Mouse (Mus musculus): ENCODE results near the gene Wdr89. TPM values are rescaled to one million over a fixed set of nuclear protein-coding genes. Genes with fewer than 3 reads are reported as not detected.

Gene Wdr89
- total and polyA plus RNA-seq, 2 experiments from 2014 or later = 3.9 to 4.6 TPM

DNA sequence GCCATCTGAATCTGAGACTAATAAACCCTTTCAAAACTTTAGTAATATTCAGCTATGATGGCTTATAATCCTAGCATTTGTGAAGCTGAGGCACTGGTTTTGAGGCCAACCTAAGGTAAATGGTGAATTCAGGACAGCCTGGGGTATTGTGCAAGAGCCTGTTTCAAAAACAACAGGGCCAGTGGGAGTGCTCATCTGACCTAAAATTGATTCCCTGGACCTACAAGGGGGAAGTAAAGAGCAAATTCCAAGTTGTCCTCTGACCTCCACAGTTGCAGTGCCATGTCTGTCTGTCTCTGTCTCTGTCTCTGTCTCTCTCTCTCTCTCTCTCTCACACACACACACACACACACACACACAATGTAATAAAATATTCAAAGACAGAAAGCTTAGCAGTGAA lies 2.4 kb downstream of the Wdr89 start:
- H3K27me3 ChIP-seq (ENCODE audit: control insufficient read depth, insufficient read depth, low read length) = no peaks in the 10 kb centered on the region
- H3K36me3 ChIP-seq (replicated peaks; ENCODE audit: control insufficient read depth, insufficient read depth, low read length) = no peaks in the 10 kb centered on the region
- peaks cover 8% of the 10 kb centered on the region for H3K4me1 ChIP-seq (ENCODE audit: control insufficient read depth, insufficient read depth)
- DNase-seq (ENCODE audit: low spot score) (no peak), ATAC-seq (ENCODE audit: insufficient read depth, low read depth) (no peak)
- no peaks in the 10 kb centered on the region for H3K9me3 ChIP-seq (replicated peaks; ENCODE audit: control insufficient read depth, low read length)
- no peak overlapping the region for H3K9ac ChIP-seq (replicated peaks; ENCODE audit: low read depth, low read length)
- H3K4me3 ChIP-seq (ENCODE audit: low read depth, low read length) = no peak overlapping the region
- TF ChIP-seq EP300 (IDR thresholded peaks at IDR 0.05; ENCODE audit: low read depth) = no peak
- no peak for TF ChIP-seq CTCF (IDR thresholded peaks at IDR 0.05; ENCODE audit: low read depth)
- H3K27ac ChIP-seq (ENCODE audit: low read depth) = no peak overlapping the region
- H3K4me2 ChIP-seq (ENCODE audit: low read depth, low read length) = no peak overlapping the region

DNA sequence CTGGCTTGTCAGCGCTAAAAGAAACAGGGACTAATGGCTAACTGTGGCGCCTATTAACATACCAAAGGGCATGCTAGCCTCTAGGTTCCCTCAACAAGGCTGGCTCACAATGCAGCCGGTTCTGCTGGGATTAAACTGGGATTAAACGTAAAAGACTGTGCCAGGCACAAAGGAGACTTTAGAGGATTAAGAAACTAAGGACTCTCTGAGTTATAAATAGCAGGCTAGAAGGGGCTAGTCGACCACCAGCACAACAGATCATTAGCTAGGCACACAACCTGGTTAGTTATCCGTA lies 4.9 kb downstream of the Wdr89 start:
- no peak overlapping the region for H3K9ac ChIP-seq (replicated peaks; ENCODE audit: low read depth, low read length)
- no peaks in the 10 kb centered on the region for H3K27me3 ChIP-seq (ENCODE audit: control insufficient read depth, insufficient read depth, low read length)
- no peak overlapping the region for H3K4me3 ChIP-seq (ENCODE audit: low read depth, low read length)
- WGBS = 50% methylated on average over 6 of the region's 6 CpGs
- TF ChIP-seq EP300 (IDR thresholded peaks at IDR 0.05; ENCODE audit: low read depth) (no peak), CTCF (IDR thresholded peaks at IDR 0.05; ENCODE audit: low read depth) (no peak)
- H3K4me1 ChIP-seq (ENCODE audit: control insufficient read depth, insufficient read depth) = no peaks in the 10 kb centered on the region
- H3K27ac ChIP-seq (ENCODE audit: low read depth) = no peak overlapping the region
- H3K4me2 ChIP-seq (ENCODE audit: low read depth, low read length) = no peak overlapping the region
- no peaks in the 10 kb centered on the region for H3K36me3 ChIP-seq (replicated peaks; ENCODE audit: control insufficient read depth, insufficient read depth, low read length)
- no peak for DNase-seq (ENCODE audit: low spot score)
- ATAC-seq (ENCODE audit: insufficient read depth, low read depth) = no peak
- no peaks in the 10 kb centered on the region for H3K9me3 ChIP-seq (replicated peaks; ENCODE audit: control insufficient read depth, low read length)

DNA sequence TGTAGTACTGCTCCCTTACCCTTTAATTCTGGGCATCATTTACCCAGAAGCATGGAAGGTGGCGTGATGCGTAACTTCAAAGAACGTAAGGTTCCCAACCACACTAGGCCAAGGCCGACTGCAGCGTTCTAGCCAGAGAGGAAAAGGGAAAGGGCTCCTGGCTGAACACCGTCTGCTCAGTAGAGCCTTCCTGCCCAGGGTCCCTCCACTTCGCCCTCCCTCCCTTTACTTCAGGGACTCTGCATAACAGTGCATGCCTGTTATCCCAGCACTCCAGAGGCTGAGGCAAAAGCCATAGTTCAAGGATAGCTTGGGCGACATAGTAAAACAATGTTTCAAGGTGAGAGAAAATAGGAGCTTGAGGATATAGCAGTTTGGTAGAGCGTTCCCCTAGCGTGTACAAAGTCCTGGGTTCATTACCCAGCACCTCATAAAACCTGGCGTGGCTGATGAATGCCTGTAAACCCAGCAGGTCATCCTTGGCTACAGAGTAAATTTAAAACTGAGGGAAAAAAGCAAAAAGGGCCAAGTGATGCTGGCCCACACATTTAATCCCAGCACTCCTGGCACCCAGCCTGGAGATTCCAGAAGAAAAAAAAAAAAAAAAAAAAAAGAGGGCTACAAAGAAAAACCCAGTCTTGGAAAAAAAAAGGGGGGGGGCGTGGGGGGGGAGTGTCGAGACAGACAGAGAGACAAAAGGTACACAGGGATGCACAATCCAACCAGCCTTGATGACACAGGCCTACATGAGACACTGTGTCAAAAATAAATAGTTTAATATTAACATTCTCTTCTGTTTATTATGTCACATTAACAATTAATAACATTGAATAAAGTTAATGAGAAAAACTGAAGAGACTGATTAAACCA lies 5.5 kb downstream of the Wdr89 start:
- DNase-seq (ENCODE audit: low spot score) (no peak), ATAC-seq (ENCODE audit: insufficient read depth, low read depth) (no peak)
- Histone ChIP-seq H3K4me3 (ENCODE audit: low read depth, low read length) (no peak overlapping the region), H3K27ac (ENCODE audit: low read depth) (no peak overlapping the region), H3K9me3 (replicated peaks; ENCODE audit: control insufficient read depth, low read length) (no peaks in the 10 kb centered on the region), H3K4me1 (ENCODE audit: control insufficient read depth, insufficient read depth) (no peaks in the 10 kb centered on the region), H3K9ac (replicated peaks; ENCODE audit: low read depth, low read length) (no peak overlapping the region), H3K27me3 (ENCODE audit: control insufficient read depth, insufficient read depth, low read length) (no peaks in the 10 kb centered on the region), H3K4me2 (ENCODE audit: low read depth, low read length) (no peak overlapping the region), H3K36me3 (replicated peaks; ENCODE audit: control insufficient read depth, insufficient read depth, low read length) (no peaks in the 10 kb centered on the region)
- TF ChIP-seq CTCF (IDR thresholded peaks at IDR 0.05; ENCODE audit: low read depth) (no peak), EP300 (IDR thresholded peaks at IDR 0.05; ENCODE audit: low read depth) (no peak)
- WGBS = 71% methylated on average over 13 of the region's 13 CpGs

DNA sequence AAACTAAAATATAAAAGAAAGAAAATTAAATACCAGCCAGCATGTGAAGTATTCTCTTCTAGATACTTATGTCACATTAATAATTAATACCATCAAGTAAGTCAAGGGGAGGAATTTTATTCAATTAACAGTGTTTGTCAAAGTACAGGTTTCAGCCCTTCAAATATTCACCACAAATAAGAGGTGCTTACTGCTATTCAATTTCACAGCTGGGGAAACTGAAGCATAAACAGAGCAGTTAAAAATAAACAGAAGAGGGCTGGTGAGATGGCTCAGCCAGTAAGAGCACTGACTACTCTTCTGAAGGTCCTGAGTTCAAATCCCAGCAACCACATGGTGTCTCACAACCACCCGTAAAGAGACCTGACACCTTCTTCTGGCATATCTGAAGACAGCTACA lies 7.0 kb downstream of the Wdr89 start:
- Histone ChIP-seq H3K27me3 (ENCODE audit: control insufficient read depth, insufficient read depth, low read length) (no peaks in the 10 kb centered on the region), H3K36me3 (replicated peaks; ENCODE audit: control insufficient read depth, insufficient read depth, low read length) (no peaks in the 10 kb centered on the region), H3K4me1 (ENCODE audit: control insufficient read depth, insufficient read depth) (no peaks in the 10 kb centered on the region), H3K4me2 (ENCODE audit: low read depth, low read length) (no peak overlapping the region), H3K9ac (replicated peaks; ENCODE audit: low read depth, low read length) (no peak overlapping the region), H3K4me3 (ENCODE audit: low read depth, low read length) (no peak overlapping the region), H3K27ac (ENCODE audit: low read depth) (no peak overlapping the region), H3K9me3 (replicated peaks; ENCODE audit: control insufficient read depth, low read length) (no peaks in the 10 kb centered on the region)
- no peak for ATAC-seq (ENCODE audit: insufficient read depth, low read depth)
- 97% methylated on average over 1 of the region's 1 CpGs for WGBS
- TF ChIP-seq EP300 (IDR thresholded peaks at IDR 0.05; ENCODE audit: low read depth) (no peak), CTCF (IDR thresholded peaks at IDR 0.05; ENCODE audit: low read depth) (no peak)
- DNase-seq (ENCODE audit: low spot score) = no peak

DNA sequence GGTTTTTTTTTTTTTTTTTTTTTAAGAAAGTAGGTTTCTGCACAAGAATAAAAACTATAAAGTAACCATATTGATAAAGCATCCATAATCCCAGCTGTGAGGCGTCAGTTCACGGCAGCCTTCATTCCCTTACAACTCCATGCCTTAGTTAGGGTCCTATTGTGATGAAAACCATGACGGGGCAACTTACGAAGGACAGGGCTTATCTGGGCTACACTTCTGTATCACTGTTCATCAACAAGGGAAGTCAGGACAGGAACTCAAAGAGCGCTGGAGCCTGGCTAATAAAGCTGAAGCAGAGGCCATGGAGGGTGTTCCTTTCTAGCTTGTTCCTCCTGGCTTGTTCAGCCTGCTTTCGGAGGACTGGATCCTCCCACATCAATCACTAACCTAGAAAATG lies 10.9 kb downstream of the Wdr89 start:
- Histone ChIP-seq H3K4me1 (ENCODE audit: control insufficient read depth, insufficient read depth) (no peaks in the 10 kb centered on the region), H3K4me2 (ENCODE audit: low read depth, low read length) (no peak overlapping the region), H3K27me3 (ENCODE audit: control insufficient read depth, insufficient read depth, low read length) (no peaks in the 10 kb centered on the region), H3K36me3 (replicated peaks; ENCODE audit: control insufficient read depth, insufficient read depth, low read length) (no peaks in the 10 kb centered on the region), H3K9ac (replicated peaks; ENCODE audit: low read depth, low read length) (no peak overlapping the region), H3K4me3 (ENCODE audit: low read depth, low read length) (no peak overlapping the region), H3K27ac (ENCODE audit: low read depth) (no peak overlapping the region), H3K9me3 (replicated peaks; ENCODE audit: control insufficient read depth, low read length) (no peaks in the 10 kb centered on the region)
- no peak for TF ChIP-seq EP300 (IDR thresholded peaks at IDR 0.05; ENCODE audit: low read depth)
- TF ChIP-seq CTCF (IDR thresholded peaks at IDR 0.05; ENCODE audit: low read depth) = no peak
- ATAC-seq (ENCODE audit: insufficient read depth, low read depth) (no peak), DNase-seq (ENCODE audit: low spot score) (no peak)
- WGBS = 35% methylated on average over 6 of the region's 6 CpGs

DNA sequence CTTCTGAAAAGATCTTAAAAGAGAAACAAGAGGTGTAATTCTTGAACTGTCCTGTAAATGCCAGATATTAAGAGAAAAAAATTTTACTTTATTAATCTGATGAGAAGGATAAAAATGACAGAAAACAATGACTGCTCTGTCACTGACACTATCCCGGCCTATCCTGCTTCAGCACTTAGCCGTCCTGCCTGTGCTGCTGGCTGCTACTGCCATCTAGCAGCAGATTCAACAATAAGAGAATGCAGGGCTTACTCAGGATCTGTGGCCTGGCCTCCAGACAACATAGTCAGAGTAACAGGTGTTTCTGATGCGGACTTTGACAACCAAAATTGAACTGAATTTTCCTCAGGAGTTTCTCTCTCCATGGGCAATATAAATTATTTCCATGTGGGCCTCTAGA lies 12.8 kb downstream of the Wdr89 start:
- no peaks in the 10 kb centered on the region for H3K36me3 ChIP-seq (replicated peaks; ENCODE audit: control insufficient read depth, insufficient read depth, low read length)
- TF ChIP-seq CTCF (IDR thresholded peaks at IDR 0.05; ENCODE audit: low read depth) (peak; percentile 76), EP300 (IDR thresholded peaks at IDR 0.05; ENCODE audit: low read depth) (no peak)
- no peak overlapping the region for H3K4me2 ChIP-seq (ENCODE audit: low read depth, low read length)
- DNase-seq (ENCODE audit: low spot score) (peak; percentile 59), ATAC-seq (ENCODE audit: insufficient read depth, low read depth) (no peak)
- WGBS = 34% methylated on average over 3 of the region's 3 CpGs
- H3K27ac ChIP-seq (ENCODE audit: low read depth) = no peak overlapping the region
- H3K27me3 ChIP-seq (ENCODE audit: control insufficient read depth, insufficient read depth, low read length) = no peaks in the 10 kb centered on the region
- H3K9me3 ChIP-seq (replicated peaks; ENCODE audit: control insufficient read depth, low read length) = no peaks in the 10 kb centered on the region
- no peaks in the 10 kb centered on the region for H3K4me1 ChIP-seq (ENCODE audit: control insufficient read depth, insufficient read depth)
- H3K4me3 ChIP-seq (ENCODE audit: low read depth, low read length) = no peak overlapping the region
- H3K9ac ChIP-seq (replicated peaks; ENCODE audit: low read depth, low read length) = no peak overlapping the region
